Mouse (Mus musculus): ENCODE measurements around the gene Arfrp1. TPM values are rescaled to one million over a fixed set of nuclear protein-coding genes. Genes with fewer than 3 reads are reported as not detected.

Gene Arfrp1
- polyA plus RNA-seq (2012; rRNA removed): 22.0 and 23.4 TPM in 2 replicates

DNA sequence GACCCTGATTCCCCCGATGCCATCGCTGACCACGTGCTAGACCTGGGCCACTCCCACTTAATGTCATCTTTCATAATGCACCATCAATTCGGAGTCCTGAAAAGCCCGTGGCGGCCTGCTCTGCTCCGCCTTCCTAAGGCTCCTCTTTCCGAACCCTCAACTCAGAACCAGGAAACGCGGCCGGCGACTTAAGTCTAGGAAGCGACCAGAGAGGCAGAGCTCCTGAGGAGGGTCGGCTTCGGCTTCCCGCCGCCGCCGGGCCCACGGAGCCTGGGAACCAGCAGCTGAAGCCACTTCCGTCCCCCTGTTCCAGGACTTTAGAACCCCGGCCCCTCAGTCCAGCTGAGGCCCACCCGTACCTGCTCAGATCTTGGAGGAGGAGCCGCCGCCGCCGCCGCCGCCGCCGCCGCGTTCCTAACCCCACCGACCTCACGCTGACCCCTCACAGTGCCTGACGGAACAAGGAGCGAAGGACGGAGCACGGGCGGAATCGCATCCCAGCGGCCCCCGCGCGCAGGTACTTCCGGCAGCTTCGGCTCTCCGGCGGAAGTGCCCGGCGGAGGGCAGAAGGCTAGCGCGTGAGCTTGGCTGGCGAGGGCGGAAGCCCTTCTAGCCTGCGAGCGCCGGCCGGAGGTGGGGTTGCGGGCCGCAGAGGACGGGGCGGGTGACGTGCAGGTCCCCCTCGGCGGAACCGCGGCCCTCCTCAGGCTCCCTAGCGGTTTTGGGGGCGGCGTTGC lies at the start of gene Arfrp1, which contains the start of gene Zgpat:
Gene Arfrp1 (minus strand): TSS at position 545 of the 737 bp plus-strand sequence.
Gene Zgpat (plus strand): TSS at position 69 of the 737 bp plus-strand sequence.

DNA sequence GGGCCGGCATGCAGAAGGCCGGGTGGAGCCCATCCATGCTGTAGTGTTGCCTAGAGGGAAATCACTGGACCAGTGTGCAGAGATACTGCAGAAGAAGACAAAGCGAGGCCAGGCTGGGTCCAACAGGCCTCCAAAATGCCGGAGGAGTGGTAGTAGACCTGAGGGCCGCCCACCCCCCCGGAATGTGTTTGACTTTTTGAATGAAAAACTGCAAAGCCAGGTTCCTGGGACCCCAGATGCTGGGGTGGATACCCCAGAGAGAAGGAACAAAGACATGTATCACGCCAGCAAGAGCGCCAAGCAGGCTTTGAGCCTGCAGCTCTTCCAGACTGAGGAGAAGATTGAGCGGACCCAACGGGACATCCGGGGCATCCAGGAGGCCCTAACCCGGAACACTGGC lies 14.6 kb upstream of the Arfrp1 start, which contains the start of gene Lime1:
Gene Lime1 (plus strand): TSS at position 301 of the 400 bp plus-strand sequence.

DNA sequence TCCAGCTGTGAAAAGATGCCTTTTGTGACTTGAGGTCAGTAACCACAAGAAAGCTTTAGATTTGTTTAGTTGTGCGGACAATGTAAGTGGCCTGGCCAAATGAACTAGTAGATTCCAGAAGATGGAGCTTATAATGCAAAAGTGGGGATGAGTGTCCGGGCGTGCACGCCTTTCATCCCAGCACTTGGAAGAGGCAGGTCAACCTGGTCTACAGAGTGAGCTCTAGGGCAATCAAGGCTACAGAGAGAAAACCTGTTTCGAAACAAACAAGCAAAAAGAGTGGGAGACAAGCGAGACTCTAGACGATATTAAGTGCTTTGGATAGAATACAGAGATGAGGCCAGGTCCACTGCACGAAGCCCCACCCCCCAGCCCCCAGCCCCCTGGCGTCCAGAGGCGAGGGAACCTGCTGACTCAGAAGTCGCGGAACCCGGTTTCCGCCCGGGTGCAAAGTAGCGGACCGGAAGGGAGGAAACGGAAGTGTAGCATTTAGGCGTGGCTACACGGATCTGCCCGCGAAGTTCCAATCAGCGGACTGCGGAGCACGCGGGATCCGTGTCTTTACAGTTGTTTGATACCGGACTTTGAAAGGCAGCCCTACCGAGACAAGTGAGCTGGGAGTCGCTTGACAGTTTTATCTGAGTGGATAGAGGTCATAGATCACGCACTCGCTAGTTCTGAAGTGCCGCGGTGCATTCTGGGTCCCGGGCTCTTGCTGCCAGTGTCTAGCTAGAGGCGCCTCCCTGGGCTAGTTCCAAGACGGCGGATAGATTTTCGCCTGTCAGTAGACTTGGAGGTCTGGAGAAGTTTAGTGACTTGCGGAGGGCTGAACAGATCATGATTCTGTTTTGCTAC lies 45.7 kb downstream of the Arfrp1 start, which contains the start of gene Rtel1:
Gene Rtel1 (plus strand): TSS at position 492 of the 855 bp plus-strand sequence.

DNA sequence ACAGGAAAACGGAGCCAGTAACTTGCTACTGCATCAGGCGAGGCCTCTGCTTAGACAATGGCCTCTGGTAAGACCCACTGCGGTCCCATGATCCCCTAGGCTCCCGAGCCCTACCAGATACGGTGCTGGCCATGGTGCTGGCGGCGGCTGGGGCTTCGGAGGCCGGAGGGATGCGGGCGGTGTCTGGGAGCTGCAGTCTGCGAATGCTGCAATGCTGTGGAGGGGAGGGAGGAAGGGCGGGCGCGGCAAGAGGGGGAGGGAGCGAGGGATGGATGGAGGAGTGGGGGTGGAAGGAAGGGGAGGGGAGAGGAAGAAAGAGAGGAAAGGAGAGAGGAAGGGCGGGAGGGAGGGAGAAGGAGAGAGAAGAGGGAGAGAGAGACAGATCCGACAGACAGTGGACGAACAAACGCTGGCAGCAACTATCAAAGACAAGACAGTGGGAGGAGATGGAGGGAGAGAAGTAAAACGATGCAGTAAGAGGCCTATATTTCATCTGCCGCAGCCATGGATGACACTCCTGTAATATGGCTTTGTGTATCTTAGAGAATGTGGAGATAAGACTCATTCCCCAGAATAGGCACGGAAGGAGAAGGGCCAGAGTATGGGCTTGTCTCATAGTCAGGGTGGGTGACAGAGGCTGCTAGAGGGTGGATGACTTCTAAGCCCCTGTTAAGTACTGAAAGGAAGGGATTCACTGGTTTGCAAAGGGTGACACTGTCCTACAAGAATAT lies 51.0 kb downstream of the Arfrp1 start, which contains the start of gene Stmn3:
Gene Stmn3 (minus strand): TSS at position 421 of the 731 bp plus-strand sequence.

Other genes starting within 250 kb of the Arfrp1 start
- 0.06 and 0.07 TPM in 2 replicates for gene Kcnq2, start 230.1 kb downstream of the Arfrp1 start, polyA plus RNA-seq (2012; rRNA removed)
- gene Eef1a2, start 208.4 kb downstream of the Arfrp1 start, polyA plus RNA-seq (2012; rRNA removed): not detected in 2 replicates
- 38.4 and 42.6 TPM in 2 replicates for gene Ppdpf, start 178.2 kb downstream of the Arfrp1 start, polyA plus RNA-seq (2012; rRNA removed)
- 0.03 and 0.05 TPM in 2 replicates for gene Ptk6, start 162.6 kb downstream of the Arfrp1 start, polyA plus RNA-seq (2012; rRNA removed)
- gene Srms, start 152.2 kb downstream of the Arfrp1 start, polyA plus RNA-seq (2012; rRNA removed): 0.17 and 0.19 TPM in 2 replicates
- 0.16 TPM in 2 replicates for gene Fndc11, start 145.4 kb downstream of the Arfrp1 start, polyA plus RNA-seq (2012; rRNA removed)
- gene Helz2, start 123.4 kb downstream of the Arfrp1 start, polyA plus RNA-seq (2012; rRNA removed): 4.0 and 5.8 TPM in 2 replicates
- gene Gmeb2, start 77.4 kb downstream of the Arfrp1 start, polyA plus RNA-seq (2012; rRNA removed): 11.5 and 13.2 TPM in 2 replicates
- 0.06 and 0.10 TPM in 2 replicates for gene Stmn3, start 50.9 kb downstream of the Arfrp1 start, polyA plus RNA-seq (2012; rRNA removed)
- 37.4 and 42.3 TPM in 2 replicates for gene Rtel1, start 45.7 kb downstream of the Arfrp1 start, polyA plus RNA-seq (2012; rRNA removed)
- 8.3 and 9.0 TPM in 2 replicates for gene Zgpat, start 476 bp downstream of the Arfrp1 start, polyA plus RNA-seq (2012; rRNA removed)
- gene Lime1, start 14.7 kb upstream of the Arfrp1 start, polyA plus RNA-seq (2012; rRNA removed): 9.8 and 9.9 TPM in 2 replicates
- gene Zbtb46, start 94.0 kb upstream of the Arfrp1 start, polyA plus RNA-seq (2012; rRNA removed): 5.1 and 5.7 TPM in 2 replicates
- gene Abhd16b, start 127.8 kb upstream of the Arfrp1 start, polyA plus RNA-seq (2012; rRNA removed): not detected in 2 replicates
- gene Tpd52l2, start 131.7 kb upstream of the Arfrp1 start, polyA plus RNA-seq (2012; rRNA removed): 37.2 and 38.2 TPM in 2 replicates
- gene Dnajc5, start 155.1 kb upstream of the Arfrp1 start, polyA plus RNA-seq (2012; rRNA removed): 12.5 and 16.1 TPM in 2 replicates
- 30.4 and 33.8 TPM in 2 replicates for gene Uckl1, start 219.5 kb upstream of the Arfrp1 start, polyA plus RNA-seq (2012; rRNA removed)
- 16.7 and 17.2 TPM in 2 replicates for gene Prpf6, start 226.5 kb upstream of the Arfrp1 start, polyA plus RNA-seq (2012; rRNA removed)
- 9.4 and 10.4 TPM in 2 replicates for gene Zfp512b, start 227.4 kb upstream of the Arfrp1 start, polyA plus RNA-seq (2012; rRNA removed)
- gene Samd10, start 233.8 kb upstream of the Arfrp1 start, polyA plus RNA-seq (2012; rRNA removed): 1.3 and 1.4 TPM in 2 replicates